Mouse (Mus musculus) frontal cortex, postnatal 14 days (tissue): ENCODE measurements around the gene Fam234b.
A peak's percentile ranks its signal among the peaks of the same experiment; 100 is the strongest.

Experiments used
- DNase-seq, 2 experiments: peaks; one replicate each; pipeline ENCODE4 v3.0.0; 2022; ENCODE audit warnings: low spot score in 2 of 2

The Fam234b gene

DNA sequence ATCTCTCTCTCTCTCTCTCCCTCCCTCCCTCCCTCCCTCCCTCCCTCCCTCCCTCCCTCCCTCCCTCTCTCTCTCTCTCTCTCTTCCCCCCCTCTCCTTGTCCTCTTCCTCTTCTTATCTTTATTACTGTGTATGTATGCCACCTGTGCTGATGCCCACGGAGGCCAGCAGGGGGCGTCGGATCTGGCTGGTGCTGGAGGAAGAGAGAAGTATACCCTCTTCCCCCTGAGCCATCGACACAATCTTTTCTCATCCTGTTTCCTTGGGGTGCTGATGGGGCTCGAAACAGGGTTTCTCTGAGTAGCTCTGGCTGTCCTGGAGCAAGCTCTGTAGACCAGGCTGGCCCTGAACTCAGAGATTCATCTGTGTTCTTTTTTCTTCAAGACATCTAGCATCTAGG, 14.9 kb upstream of the Fam234b start:
- no peak for DNase-seq

DNA sequence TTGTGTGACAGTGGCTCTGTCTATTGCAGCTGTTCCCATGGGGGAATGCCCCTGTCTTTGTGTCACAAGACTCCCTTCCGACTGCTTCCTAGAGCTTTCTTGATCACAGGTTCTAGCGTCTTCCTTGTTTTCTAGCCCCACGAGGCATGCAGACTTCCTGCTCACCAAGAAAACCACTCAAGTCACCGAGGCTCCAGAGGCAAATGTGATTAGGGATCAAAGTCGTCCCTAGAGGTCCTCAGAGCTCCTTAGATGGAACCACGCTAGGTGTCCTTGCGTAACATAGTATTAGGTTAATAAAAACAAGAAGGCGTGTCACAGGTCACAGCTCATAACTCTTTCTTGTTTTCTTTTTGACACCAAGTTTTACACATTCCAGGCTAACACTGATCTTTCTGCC, 13.8 kb upstream of the Fam234b start:
- no peak for DNase-seq

DNA sequence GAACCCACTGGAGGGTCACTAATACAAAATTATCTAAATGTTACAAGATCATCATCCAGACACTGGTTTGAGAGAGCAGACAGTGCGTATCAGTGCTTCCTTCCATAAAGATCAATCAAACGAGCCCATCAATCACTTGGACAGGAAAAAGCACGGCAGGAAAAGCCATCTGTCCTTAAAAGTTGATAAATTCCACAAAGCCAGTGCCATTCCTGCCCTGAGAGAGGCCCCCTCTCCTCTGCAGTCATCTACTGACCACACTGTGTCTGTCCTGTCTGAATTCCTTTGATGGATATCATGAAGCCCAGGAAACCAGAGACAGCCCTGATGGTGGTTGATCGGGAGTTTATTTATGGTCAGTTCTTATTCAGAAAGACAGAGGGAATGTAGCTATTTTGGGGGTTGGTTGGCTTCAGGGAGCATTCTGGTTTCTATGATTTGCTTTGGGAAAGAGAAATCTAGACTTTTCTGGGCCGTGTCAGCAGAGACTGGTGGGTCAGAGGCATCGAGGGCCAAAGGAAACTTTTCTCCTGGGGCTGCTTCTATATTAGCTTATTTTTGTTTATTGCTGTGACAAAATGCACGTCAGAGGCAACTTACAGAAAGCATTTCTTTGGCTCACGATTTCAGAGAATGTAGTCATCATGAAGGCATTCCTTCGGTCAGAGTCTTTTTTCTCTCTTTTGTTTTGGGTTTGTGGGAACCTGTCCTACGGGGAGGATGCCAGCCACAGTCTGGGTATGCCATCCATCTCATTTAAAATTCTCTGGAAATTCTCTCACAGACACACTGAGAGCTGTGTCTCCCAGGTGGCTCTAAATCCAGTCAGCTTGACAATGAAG, 10.5 kb upstream of the Fam234b start:
- DNase-seq, result no peak

DNA sequence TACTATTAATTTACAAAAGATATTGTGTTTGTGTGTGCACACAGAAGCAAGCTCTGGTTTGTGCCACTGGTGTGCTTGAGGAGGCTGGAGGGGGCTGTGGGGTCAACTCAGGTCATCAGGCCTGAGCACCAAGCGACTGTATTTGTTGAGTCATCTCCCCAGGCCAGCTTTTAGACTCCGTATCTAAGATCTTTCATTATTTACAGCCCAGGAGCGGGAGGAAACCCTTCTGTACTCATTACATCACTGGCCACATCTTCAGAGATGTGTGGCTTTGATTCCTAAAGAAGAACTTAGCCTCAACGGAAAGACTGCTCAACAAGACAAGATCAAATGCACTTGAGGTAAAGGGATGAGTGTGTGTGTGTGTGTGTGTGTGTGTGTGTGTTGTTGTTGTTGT, 9.1 kb upstream of the Fam234b start:
- no peak for DNase-seq

DNA sequence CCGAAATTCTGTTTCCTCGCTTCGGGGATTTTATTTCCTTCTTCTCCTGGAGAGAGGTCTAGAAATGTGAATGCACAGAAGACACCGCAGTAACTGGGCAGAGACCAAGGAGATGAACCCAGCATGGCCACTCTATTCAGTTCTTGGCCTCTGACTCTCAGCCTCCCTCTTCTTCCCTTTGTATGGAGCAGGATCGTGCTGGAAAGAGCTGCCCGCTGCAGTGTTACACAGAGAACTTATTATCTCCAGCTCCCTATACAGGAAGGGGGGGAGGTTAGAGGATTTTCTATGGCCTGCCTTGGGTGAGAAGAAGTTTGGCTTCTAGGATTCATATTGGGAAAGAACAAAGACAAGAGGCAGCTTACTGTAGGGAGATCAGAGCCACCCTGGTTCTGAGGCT, 7.7 kb upstream of the Fam234b start:
- DNase-seq, result no peak

DNA sequence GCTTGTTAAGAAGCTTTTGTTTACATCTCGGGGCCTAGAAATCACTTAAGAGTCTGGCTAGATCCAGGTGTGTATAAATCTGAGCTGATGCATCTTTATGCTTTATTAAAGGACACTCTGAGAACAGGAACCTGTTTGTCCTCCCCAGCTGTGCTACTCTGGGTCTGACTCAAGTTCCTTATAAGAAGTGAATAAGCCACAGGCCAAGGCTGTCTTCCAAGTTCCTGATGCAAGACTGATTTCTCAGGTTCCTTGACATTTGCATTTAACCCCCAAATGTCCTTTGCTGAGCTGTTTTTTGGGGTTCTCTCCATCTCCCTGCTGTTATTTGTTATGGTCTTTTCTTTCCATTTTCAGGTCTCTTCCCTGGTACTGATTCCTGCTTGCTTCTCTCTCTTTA, 5.9 kb upstream of the Fam234b start:
- DNase-seq, result no peak

DNA sequence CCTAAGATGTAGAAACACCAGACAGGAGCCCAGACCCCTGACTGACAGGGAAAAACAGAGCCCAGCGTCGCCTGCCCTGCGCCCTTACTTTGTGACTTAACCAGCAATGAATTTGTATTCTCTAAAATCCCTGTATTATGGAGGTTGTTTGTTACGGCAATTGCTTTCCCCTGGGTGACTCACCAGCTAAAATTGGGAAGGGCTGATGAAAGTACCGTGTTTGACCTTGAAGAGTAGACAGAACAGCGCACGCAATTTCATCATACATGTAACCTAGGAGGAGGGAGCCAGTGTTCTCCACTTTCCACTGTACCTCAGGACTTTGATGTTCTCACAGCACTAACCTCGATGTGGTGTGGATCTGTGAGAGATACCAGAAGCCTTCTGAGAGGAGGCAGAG, 4.8 kb upstream of the Fam234b start:
- no peak for DNase-seq

DNA sequence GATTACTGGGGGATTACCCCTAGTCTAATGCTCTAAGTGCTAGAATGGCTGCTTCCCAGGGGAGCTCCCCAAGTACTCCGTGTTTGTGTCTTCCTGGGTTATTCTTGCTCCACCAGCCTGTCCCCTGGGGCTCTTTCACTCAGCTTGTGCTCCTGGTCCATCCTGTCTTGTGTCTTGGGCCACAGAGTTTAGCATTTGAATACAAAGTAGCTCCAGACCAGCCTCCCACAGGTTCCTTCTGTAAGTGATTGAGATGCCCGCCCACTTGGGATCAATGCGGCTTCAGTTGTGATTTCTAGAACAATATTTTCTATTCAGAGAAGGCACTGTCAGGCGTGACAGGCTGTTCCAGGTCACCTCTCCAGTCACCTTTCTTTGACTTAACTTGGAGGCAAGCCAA, 4.0 kb upstream of the Fam234b start:
- DNase-seq, result no peak

DNA sequence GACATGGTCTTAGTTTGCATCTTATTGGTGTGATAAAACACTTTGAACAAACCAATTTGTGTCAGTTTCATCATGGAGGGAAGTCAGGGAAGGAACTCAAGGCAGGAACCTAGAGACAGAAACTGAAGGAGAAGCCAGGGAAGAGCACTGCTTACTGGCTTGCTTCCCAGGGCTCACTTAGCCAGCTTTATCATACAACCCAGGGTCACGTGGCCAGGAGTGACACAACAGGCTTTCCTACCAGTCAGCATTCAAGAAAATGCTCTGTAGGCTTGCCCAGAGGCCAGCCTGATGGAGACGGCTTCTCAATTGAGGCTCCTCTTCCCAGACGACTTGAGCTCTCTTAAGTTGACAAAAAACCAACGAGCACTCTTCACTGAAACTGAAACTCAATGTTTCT, 2.9 kb upstream of the Fam234b start:
- no peak for DNase-seq

DNA sequence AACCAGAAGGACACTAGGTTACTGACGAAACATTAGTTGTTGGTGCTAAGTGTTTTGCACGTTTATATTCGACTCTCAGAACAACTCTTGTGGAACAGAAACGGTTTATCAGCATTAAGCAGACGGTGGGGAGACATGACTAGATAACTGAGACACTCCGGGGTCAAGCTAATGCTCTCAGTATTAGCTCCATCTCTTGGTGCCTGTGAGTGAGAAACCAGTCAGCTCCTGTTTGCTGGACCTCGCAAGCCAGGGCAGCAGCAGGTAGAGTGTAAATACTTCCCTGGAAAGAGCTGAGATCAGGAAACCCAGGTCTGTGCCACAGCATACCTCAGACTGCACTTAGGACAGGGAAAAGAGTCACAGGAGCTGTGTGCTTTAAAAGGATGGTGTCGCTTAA, 1.1 kb upstream of the Fam234b start:
- DNase-seq, result no peak

DNA sequence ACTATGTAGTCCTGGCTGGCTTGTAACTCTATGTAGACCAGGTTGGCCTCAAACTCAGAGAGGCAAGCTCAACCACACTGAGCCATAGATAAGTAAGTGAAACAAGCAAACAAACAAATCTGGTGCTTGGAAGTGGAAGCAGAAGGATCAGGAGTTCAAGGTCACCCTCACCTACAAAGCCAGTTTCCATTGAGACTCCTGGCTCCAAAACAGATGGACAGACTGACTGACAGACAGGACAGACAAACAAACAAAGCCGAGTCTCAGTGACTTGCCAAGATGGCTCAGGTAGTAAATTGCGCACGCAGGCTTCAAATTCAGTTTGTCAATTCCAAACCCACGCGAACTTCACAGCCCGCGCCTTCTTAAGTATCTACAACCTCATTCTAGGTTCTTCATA, 331 bp upstream of the Fam234b start:
- DNase-seq, result no peak

DNA sequence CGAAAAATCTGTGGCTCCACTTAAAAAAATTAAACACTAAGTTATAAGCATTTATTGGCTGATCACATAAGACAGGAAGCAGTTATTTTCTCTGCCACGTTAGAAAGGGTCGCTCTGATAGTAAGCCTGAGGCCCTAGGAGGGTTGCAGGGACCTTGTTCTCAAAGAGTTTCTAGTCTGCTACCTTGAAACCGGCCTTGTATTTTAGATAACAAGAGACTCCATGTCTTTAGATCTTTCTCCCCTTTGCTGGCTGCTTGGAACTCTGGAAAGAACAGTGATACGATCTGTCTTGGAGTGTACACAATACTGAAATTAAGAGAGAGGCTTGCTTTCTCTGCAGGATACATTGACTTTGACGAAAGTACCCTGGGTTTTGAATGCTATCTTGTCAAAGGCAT, 949 bp downstream of the Fam234b start:
- DNase-seq, result no peak

DNA sequence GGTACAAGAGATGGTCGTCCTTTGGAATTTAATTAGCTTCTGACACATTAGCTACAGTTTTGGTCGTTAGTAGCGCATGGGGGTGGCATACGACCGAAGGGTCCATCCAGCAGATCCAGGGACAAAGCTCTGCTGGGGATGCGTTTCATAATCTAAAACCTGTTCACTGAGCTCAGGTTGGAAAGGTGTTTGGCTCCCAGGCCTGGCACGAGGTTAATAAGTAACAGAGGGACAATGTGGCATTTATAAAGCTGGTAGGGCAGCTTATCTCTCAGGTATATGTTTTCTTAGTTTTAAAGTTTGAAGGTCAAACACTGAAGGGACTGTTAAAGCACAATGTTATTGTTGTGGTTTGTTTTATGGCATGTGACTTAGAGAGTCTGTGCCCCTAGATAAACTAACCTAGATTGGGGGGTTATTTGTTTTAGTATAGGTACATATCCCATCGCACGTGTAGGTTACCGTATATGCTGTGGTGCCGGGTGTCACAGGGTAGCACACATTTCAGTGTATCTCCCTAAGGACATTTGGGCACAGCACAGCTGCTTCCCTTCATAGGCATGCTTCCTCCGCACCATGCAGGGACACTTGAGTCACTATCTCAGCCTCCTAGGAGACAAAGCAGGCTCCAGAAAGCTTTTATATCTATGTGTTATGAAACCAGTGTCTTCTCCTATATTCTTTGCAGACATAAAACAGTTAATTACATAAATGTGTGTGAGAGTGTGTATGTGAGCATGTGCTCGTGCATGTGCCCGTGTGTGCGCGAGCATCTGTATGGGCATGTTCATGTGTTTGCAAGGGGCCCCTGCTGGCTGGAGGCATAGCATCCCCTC, 2.6 kb downstream of the Fam234b start:
- peak in 1 of 2 experiments; percentile 18 for DNase-seq

DNA sequence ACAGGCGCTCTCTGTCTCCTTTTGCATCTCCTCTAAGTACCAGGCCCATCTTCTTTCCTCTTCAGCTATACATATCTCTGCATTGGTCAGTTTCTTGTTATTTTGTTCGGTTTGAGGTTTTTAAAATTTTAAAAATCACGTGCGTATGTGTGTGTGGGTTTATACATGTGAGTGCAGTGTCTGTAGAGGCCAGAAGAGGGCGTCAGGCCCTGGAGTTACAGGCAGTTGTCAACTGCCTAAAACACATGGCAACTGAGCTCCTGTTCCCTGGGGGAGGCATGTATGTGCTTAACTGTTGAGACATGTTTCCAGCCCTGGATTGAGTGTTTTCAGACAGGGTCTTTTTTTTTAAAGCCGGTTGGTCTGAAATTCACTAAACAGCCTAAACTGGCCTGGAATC, 4.9 kb downstream of the Fam234b start:
- DNase-seq, result no peak

DNA sequence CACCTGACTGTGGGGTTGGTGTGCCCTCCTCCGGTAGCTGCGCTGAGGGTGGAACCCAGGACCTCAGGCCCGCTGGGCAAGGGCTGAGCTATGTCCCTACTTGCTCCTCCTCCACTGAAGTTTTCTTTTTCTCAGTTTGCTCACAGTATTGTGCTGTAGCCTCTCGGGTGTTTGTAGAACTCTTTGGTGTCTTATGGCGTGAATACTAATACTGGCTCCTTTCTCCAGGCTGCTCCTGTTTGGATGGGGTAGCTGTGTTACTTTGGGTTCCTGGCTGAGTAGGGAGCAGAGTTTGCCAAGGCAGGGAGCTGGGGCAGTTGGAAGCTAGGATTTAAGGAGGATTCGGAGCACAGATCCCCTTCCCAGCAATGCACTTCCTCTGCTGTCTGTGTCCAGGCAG, 6.0 kb downstream of the Fam234b start:
- no peak for DNase-seq

DNA sequence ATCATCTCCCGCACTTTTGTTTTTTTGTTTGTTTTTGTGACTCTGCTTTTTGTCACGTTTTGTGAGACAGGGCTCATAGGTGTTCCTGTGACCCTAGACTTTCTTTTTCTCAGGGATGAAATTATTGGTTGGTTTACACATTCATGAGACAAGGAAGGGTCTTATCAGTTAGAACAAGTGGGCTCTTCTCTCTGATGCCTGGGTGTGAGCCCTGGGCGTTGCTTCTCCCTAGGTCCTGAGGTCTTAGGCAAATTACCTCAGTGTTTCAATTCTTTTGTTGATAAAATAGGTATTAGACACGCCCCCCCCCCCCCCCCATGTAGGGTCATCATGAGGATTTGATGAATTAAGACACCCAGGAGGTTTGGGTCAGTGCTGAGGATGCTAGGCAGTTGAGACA, 7.1 kb downstream of the Fam234b start:
- no peak for DNase-seq

DNA sequence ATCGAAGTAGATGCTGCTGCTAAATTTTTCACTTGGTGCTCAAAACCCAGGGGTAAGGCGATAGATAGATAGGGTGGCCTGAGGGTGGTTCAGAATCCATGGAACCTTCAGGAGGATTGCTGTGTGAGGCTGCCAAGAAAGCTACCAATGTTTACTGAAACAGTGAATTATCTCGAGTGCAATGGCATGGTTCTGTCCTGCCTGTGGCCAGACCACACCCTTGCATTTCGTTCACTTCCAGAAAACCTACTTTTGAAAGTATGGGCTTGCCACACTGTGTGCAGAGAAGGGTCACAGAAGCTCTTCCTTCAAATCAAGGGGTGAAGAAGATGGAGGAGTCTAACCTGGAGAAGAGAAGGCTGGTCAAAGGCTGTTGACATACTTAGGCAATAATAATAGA, 8.0 kb downstream of the Fam234b start:
- DNase-seq, result no peak

DNA sequence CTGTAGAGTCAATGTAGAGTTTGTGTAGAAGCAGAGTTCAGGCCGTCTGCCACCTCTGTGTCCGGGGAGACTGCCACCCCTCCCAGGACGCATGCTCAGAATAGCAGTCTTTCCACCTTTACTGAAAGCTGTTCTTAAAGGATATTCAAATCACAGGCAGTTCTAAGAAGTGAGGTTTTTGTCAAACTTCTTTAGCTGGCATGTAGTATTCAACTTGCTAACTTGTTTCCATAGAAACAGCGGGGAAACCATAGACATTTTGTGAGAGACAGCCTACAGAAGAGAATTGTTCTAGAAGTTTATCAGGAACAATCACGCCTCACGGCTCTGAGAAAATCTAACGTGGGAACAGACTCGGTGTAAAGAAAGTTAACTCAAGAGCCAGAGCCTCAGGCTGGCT, 9.1 kb downstream of the Fam234b start:
- no peak for DNase-seq

DNA sequence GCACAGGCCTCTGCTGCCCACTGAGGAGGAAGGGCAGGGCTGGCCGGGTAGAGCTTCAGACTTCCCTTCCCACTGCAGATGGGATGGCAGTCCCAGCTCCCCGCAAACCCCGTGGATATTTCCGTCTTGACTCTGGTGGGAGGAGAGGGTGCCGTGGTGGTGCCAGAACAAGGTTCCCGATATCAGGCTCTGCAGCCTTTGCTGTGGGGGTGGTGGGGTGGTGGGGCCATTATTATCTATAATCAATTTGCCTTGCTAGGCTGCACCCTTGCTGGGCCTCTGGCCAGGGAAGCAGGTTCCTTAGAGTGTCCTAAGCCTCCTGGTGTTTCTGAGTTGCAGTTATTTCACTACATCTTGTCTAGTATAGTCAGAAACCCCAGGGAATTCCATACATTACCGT, 13.4 kb downstream of the Fam234b start:
- no peak for DNase-seq

DNA sequence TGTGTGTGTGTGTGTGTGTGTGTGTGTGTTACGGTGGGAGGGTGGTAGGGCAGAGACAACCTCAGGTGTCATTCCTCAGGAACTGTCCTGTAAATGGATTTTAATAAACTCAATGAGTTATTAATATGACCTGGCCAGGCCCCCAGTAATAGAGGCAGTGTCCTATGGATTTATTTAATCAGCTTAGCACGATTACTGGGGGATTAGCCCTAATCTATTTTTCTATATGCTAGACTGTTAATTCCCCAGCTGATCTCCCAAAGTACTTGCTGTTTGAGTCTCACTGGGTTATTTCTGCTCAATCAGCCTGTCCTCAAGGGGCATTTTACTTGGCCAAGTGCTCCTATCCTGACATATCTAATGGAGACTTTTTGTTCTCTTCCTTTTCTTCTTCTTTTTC, 14.9 kb downstream of the Fam234b start:
- no peak for DNase-seq

DNA sequence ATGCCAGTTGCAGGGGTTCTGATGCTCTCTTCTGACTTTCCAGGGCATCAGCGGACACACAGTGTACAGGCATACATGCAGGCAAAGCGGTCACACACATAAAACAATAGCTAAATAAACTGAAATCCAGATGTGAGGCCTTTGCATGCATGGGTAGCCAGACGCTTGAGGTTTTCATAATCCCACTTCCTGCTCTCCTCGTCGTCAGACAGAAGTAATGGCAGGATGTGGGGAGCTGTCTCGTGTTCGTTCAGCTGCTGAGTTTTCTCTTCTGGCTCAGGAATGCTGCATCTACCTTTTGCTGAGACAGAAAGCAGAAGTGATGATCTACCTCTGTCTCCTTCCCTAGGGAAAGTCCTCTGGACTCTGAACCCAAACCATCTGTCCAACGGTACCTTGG, 20.6 kb downstream of the Fam234b start:
- no peak for DNase-seq

DNA sequence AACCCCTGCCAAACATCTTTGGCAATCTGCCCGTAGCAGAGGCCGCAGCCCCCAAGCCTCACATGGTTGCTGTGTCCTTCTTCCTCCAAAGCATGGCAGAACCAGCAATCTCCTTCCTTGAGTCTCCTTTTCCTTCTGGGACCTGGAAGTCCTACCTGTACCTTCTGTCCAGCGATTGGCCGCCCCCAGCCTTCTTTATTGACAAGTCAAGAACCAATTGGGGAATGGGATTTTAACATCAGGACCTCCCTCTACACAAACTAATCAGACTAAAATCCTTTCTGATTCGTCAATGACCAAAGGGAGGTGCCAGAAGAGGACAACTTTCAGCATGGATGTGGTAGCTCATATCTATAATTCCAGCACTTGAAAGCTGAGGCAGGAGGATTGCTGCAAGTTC, 22.1 kb downstream of the Fam234b start:
- DNase-seq, result no peak

DNA sequence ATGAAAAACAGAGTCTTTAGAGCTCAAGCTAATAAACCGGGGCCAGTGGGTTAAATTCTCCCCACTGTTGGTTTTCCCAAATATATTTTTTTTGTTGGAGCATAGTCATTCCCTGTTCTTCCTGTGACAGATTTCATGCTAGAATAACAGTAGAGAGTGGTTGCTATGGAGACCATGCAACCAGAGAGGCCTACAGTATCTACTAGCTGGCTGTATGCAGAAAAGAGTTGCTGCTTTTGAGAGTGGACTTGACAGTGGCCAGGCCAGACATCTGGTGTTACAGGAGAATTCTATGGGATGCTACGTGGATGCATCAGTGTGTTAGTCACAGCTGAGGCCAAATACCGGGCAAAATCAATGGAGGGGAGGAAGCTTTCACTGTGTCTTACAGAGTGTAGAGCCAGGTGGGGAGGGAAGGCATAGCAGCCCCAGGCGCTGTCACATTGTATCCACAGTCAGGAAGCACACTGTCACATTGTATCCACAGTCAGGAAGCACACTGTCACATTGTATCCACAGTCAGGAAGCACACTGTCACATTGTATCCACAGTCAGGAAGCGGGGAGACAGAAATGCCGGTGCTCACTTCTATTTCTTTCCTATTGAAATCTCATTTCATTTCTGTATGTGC, 26.1 kb downstream of the Fam234b start:
- DNase-seq, result no peak
